Mouse (Mus musculus): ENCODE measurements around the gene Mrpl32. TPM values are rescaled to one million over a fixed set of nuclear protein-coding genes. Genes with fewer than 3 reads are reported as not detected.

The Mrpl32 gene
- polyA plus RNA-seq (2021; fragmentation: Nextera tagmentation) = 57.3 and 63.3 TPM in 2 replicates
- long read RNA-seq, experiment 1, transcript Mrpl32-202 (3 exons, 3,013 nt) = major isoform, 19 of 42 reads
- long read RNA-seq, experiment 1, transcript Mrpl32-204 (1 exons, 2,903 nt) = minor isoform, 17 of 42 reads
- long read RNA-seq, experiment 1, partial matches to known transcripts = 6 of 42 reads
- long read RNA-seq, experiment 1, other reads (novel, unspliced or antisense) = 0 of 42 reads
- long read RNA-seq, experiment 2, transcript Mrpl32-202 (3 exons, 3,013 nt) = major isoform, 46 of 54 reads
- long read RNA-seq, experiment 2, partial matches to known transcripts = 1 of 54 reads
- long read RNA-seq, experiment 2, other reads (novel, unspliced or antisense) = 3 of 54 reads

DNA sequence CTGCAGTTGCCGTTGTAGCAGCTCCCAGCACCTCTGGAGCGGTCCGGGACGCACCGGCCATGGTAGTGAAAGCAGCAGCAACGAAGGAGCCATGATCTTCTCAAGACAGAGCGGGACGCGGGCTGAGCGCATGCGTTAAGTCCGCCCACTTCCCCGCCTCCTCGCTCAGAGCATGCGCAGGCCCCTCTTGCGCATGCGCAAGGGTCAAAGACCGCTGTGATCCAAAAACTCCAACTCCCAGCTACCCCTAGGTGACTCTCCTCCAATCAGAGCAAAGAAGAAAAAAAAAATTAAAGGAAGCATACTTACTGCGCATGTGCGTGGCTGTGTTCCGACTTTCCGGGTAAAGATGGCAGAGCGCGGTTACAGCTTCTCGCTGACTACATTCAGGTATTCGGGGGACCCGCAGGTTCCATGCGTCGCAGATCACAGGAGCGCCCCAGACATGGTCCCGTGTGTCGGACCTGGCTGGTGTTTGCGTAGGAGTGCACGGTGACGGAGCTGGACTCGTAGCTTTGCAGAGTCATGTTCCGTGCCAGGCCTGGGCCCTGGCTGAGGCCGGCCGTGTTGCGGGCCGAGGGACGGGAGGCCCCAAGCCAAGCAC lies at the start of gene Mrpl32, which contains the start of gene Psma2:
Mrpl32 (minus strand) TSS at position 240 of the 604 bp plus-strand sequence.
Psma2 (plus strand) TSS at position 315 of the 604 bp plus-strand sequence.

GRCm38 (mm10) chr13:14629726-14630641 lies 17.0 kb upstream of the Mrpl32 start, which contains the start of gene AW209491:
Gene AW209491, plus strand, starts transcription at chr13:14630154.

Other genes starting within 250 kb of the Mrpl32 start
- gene Hecw1, start 89.9 kb downstream of the Mrpl32 start, polyA plus RNA-seq (2021; fragmentation: Nextera tagmentation) = 21.4 and 32.6 TPM in 2 replicates
- 143 and 163 TPM in 2 replicates for gene Psma2, start 75 bp upstream of the Mrpl32 start, polyA plus RNA-seq (2021; fragmentation: Nextera tagmentation)
- 20.8 and 24.7 TPM in 2 replicates for gene AW209491, start 17.0 kb upstream of the Mrpl32 start, polyA plus RNA-seq (2021; fragmentation: Nextera tagmentation)

Measured in left cerebral cortex, adult 6 months (tissue).